Mouse (Mus musculus) gastrocnemius, postnatal 36 days (tissue): ENCODE results near the gene Blvrb. TPM values are rescaled to one million over a fixed set of nuclear protein-coding genes. Genes with fewer than 3 reads are reported as not detected.
A peak's percentile ranks its signal among the peaks of the same experiment; 100 is the strongest.

Source experiments
- DNase-seq, 2 experiments: peaks; one replicate each; pipeline ENCODE4 v3.0.0; 2022
- intact Hi-C: fragments of 180-260 bp; cut with DNase I; formaldehyde crosslinking; loops from one replicate; pipeline ENCODE4 v1.15.1; 2025
- total RNA-seq, 2 experiments: library from RNA; stranded (reverse); gene quantifications; 2 replicates each; pipeline ENCODE4 v1.2.3; 2021

The Blvrb gene
- total RNA-seq, 2 experiments from 2014 or later = 10.9 to 12.7 TPM

DNA sequence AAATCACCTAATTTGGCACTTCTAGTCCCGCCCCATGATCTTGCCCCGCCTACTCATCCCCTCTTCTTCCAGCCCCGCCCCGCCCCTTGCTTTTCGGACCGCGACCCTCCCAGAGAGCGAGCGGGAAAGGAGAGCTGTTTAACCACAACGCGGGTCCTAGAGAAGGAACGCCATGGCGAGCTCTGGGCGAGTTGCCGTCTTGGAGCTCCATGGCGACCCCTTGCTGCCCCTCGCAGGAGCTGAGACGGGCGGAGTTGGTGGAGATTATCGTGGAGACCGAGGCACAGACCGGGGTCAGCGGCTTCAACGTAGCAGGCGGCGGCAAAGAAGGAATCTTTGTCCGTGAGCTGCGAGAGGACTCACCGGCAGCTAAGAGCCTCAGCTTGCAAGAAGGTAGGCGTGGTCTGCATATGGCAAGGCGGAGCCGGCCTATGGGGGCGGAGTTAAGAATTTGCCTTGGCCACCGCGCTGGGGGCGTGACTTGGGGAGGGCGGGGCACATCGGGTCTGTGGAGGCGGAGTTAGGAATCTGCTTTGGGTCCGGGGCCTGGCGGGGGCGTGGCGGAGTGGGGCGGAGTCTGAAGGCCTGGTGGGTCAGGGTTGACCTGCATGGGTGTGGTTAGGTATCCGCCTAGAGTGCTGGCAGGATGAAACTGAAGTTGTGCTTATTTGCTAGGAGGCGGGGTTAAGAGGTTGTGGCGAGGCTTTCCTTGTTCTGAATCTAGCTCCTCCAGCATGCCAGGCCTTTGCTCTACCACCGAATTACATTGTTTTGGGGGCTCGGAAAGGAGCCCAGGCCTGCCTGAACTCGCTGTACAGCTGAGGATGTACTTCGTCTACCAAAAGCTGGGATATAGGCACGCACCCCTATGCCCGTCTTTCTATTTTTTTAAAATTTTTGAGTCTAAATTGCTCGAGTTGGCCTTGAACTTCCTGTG is 60.2 kb downstream of the Blvrb start:
- peak; percentile 97 for DNase-seq
- intact Hi-C loops = no loop called here

DNA sequence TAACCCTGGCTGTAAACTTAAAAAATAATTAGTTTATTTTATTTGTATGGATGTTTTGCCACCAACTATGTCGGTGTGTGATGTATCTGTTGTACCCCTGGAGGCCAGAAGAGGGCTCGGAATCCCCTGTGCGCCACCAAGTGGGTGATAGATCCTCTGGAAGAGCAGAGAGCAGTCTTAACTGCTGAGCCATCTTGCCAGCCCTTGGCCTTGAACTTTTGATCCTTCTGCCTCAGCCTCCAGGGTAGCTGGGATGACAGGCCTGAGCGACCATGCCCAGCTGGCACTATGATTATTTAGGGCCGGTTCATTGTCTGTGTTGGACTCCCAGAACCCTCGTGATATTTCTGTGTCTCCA is 60.8 kb downstream of the Blvrb start:
- intact Hi-C loops = no loop called here
- peak in 1 of 2 experiments; percentile 31 for DNase-seq

DNA sequence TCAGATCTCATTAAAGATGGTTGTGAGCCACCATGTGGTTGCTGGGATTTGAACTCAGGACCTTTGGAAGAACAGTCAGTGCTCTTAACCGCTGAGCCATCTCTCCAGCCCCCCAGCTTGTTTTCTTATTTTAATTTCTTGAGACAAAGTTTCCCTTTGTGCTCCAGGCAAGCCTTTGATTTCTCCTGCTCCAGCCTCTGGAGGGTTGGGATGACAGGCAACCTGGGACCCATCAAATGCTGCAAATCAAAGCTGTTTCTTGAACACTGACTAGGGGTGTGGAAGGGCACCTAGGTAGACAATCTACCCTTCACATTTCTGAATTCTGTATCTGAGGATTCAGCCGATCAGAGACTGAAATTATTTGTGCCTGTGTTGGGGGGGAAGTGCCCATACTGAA is 63.0 kb downstream of the Blvrb start:
- no peak for DNase-seq

DNA sequence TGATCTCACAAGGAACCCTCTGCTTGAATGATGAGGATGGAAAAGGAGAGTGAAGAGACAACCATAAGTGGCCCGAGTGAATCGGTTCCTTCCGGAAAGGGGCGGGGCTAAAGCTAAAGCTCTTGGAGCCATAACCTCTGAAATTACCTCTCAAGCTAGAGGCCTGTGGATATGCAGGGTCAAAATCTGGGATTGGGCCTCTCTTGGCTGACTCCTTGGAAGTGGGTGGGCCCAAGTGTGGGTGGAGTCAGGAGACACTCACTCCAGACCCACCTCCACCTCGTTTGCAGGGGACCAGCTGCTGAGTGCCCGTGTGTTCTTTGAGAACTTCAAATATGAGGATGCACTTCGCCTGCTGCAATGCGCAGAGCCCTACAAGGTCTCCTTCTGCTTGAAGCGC is 67.2 kb downstream of the Blvrb start:
- intact Hi-C loops = no loop called here
- DNase-seq = no peak

More for the DNA sequence above, 63.0 kb downstream of the Blvrb start:
- intact Hi-C loops = loop anchor here (2.0 kb wide), 1 partner anchor 14 kb away; no protein-coding TSS in a partner anchor

Other genes starting within 250 kb of the Blvrb start
- gene Itpkc, start 219.3 kb upstream of the Blvrb start, total RNA-seq = 1 to 10 TPM; 3.3 to 3.6 TPM
- 1 to 10 TPM; 2.5 to 3.1 TPM for gene Coq8b, start 215.0 kb upstream of the Blvrb start, total RNA-seq
- gene Numbl, start 189.5 kb upstream of the Blvrb start, total RNA-seq = 1 to 10 TPM; 4.4 TPM
- gene Ltbp4, start 110.3 kb upstream of the Blvrb start, total RNA-seq = 10 to 100 TPM; 62.1 to 65.3 TPM
- gene Shkbp1, start 92.0 kb upstream of the Blvrb start, total RNA-seq = 1 to 10 TPM; 1.7 to 2.1 TPM
- not detected for gene Gm20479, start 90.6 kb upstream of the Blvrb start, total RNA-seq
- gene Sptbn4, start 292 bp upstream of the Blvrb start, total RNA-seq = under 1 TPM in 1 of 2 experiments, not detected in 1; 0.03 TPM
- 1 to 10 TPM; 4.5 to 5.3 TPM for gene Sertad3, start 25.8 kb downstream of the Blvrb start, total RNA-seq
- gene Sertad1, start 38.9 kb downstream of the Blvrb start, total RNA-seq = 1 to 10 TPM; 7.1 to 8.8 TPM
- gene Prx, start 51.3 kb downstream of the Blvrb start, total RNA-seq = 10 to 100 TPM in 1 of 2 experiments, 1 to 10 TPM in 1; 4.6 to 10.7 TPM
- gene Hipk4, start 75.3 kb downstream of the Blvrb start, total RNA-seq = under 1 TPM; 0.07 to 0.08 TPM
- 10 to 100 TPM; 12.6 to 13.6 TPM for gene Pld3, start 105.2 kb downstream of the Blvrb start, total RNA-seq
- 100 to 1,000 TPM in 1 of 2 experiments, 10 to 100 TPM in 1; 96.8 to 127 TPM for gene 2310022A10Rik, start 105.3 kb downstream of the Blvrb start, total RNA-seq
- gene Akt2, start 143.6 kb downstream of the Blvrb start, total RNA-seq = 100 to 1,000 TPM; 135 to 142 TPM
- not detected for gene Ttc9b, start 205.9 kb downstream of the Blvrb start, total RNA-seq
- 10 to 100 TPM; 30.6 to 34.2 TPM for gene Map3k10, start 226.6 kb downstream of the Blvrb start, total RNA-seq
- under 1 TPM; 0.26 to 0.37 TPM for gene Zfp607b, start 241.4 kb downstream of the Blvrb start, total RNA-seq